Mouse (Mus musculus) thymus, postnatal 0 days (tissue): Measurements from ENCODE around the gene Raver1. TPM values are rescaled to one million over a fixed set of nuclear protein-coding genes. Genes with fewer than 3 reads are reported as not detected.

Experiments
- microRNA counts: library from miRNA; unstranded; fragments of <30 nt; microRNA quantifications from one replicate; lab custom pipeline; 2015
- microRNA-seq: library from miRNA; unstranded; fragments of <30 nt; microRNA quantifications from one replicate; pipeline ENCODE4, GENCODE M21; 2016; ENCODE audit warnings: borderline number of aligned reads
- polyA plus RNA-seq: library from polyadenylated mRNA; unstranded; fragments of >200 nt; fragmentation: Nextera tagmentation; extraction: Ambion mirVana; gene quantifications from 2 replicates; pipeline ENCODE4 v1.2.1, GENCODE M21; 2015

Gene Raver1
- polyA plus RNA-seq, 1 experiment from 2014 or later: 33.2 TPM

MicroRNAs within 50 kb of the gene (microRNA counts, 519-probe panel; counts per million panel counts)
- microRNA mmu-miR-1900 (lab: Ali Mortazavi, UCI): 473 counts per million, percentile 71 among the panel's probes with 10 or more counts

Small RNA genes within 50 kb of the gene (microRNA-seq; reads per million reads assigned to microRNA genes)
- gene Mir1900 (not detected), gene Mir7082 (not detected)

Other genes with a start within 250 kb of the Raver1 start
- 9.2 and 15.1 TPM in 2 replicates for gene A230050P20Rik, start 223.4 kb downstream of the Raver1 start, polyA plus RNA-seq
- 6.7 and 7.3 TPM in 2 replicates for gene Angptl6, start 212.3 kb downstream of the Raver1 start, polyA plus RNA-seq
- 74.4 and 83.0 TPM in 2 replicates for gene Ppan, start 203.8 kb downstream of the Raver1 start, polyA plus RNA-seq
- gene Eif3g, start 193.4 kb downstream of the Raver1 start, polyA plus RNA-seq: 303 and 310 TPM in 2 replicates
- gene Dnmt1, start 132.1 kb downstream of the Raver1 start, polyA plus RNA-seq: 90.0 and 96.3 TPM in 2 replicates
- gene S1pr2, start 115.2 kb downstream of the Raver1 start, polyA plus RNA-seq: 12.1 and 12.7 TPM in 2 replicates
- 116 and 130 TPM in 2 replicates for gene Mrpl4, start 89.3 kb downstream of the Raver1 start, polyA plus RNA-seq
- gene Icam1, start 76.0 kb downstream of the Raver1 start, polyA plus RNA-seq: 64.8 and 64.9 TPM in 2 replicates
- gene Icam4, start 62.6 kb downstream of the Raver1 start, polyA plus RNA-seq: 0.31 and 0.48 TPM in 2 replicates
- 0.14 and 0.33 TPM in 2 replicates for gene Icam5, start 59.9 kb downstream of the Raver1 start, polyA plus RNA-seq
- gene Zglp1, start 24.9 kb downstream of the Raver1 start, polyA plus RNA-seq: 0.59 and 0.69 TPM in 2 replicates
- 0.09 and 0.26 TPM in 2 replicates for gene Gm49373, start 18.9 kb downstream of the Raver1 start, polyA plus RNA-seq
- 44.7 and 47.0 TPM in 2 replicates for gene Fdx1l, start 18.4 kb downstream of the Raver1 start, polyA plus RNA-seq
- 1.2 and 1.6 TPM in 2 replicates for gene Gm38431, start within 50 bp of the Raver1 start, polyA plus RNA-seq
- 13.8 and 14.0 TPM in 2 replicates for gene Tyk2, start 39.2 kb upstream of the Raver1 start, polyA plus RNA-seq
- gene Cdc37, start 58.0 kb upstream of the Raver1 start, polyA plus RNA-seq: 281 and 307 TPM in 2 replicates
- gene Pde4a, start 73.7 kb upstream of the Raver1 start, polyA plus RNA-seq: 0.95 and 1.0 TPM in 2 replicates
- gene Keap1, start 147.4 kb upstream of the Raver1 start, polyA plus RNA-seq: 61.2 and 64.2 TPM in 2 replicates
- gene S1pr5, start 156.4 kb upstream of the Raver1 start, polyA plus RNA-seq: 0.09 TPM in 1 of 2 replicates, not detected in the other
- gene Atg4d, start 173.3 kb upstream of the Raver1 start, polyA plus RNA-seq: 49.2 and 56.2 TPM in 2 replicates
- 17.9 and 25.1 TPM in 2 replicates for gene Kri1, start 196.0 kb upstream of the Raver1 start, polyA plus RNA-seq
- 216 and 234 TPM in 2 replicates for gene Cdkn2d, start 199.4 kb upstream of the Raver1 start, polyA plus RNA-seq
- 20.2 and 21.0 TPM in 2 replicates for gene Ap1m2, start 220.3 kb upstream of the Raver1 start, polyA plus RNA-seq
- 161 and 167 TPM in 2 replicates for gene Slc44a2, start 228.7 kb upstream of the Raver1 start, polyA plus RNA-seq